31 mouse cellular contexts compared by ENCODE assay signal in the genomic region with DNA sequence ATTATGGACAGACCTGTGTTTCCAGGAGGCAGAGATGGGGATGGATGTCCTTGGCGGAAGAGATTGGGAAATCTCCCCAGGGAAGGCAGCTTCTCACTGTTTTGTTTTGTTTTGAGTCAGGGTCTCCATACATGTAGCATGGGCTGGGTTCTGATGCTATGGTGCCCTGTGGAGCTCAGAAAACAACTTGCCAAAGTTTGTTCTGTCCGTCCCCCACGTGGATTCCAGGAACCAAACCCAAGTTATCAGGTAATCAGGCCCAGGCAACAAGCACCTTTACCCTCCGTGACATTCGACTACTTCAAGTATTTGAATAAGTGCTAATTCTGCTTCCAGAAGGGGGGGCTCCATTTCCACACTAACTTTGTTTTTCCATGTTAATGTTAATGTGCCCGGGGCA. TPM values are rescaled to one million over a fixed set of nuclear protein-coding genes. Genes with fewer than 3 reads are reported as not detected.
A peak's percentile ranks its signal among the peaks of the same experiment; 100 is the strongest.
DNase-seq lines count a peak whose midpoint lies in the region; ATAC-seq and TF ChIP-seq lines count a peak whose summit lies in the region.
"Had no signal": no experiment of that assay in that cellular context is flagged by ENCODE, and none has a peak within 500 bp of the region (broad histone marks: within the 10 kb centered on the region; RNA-seq: fewer than 3 reads in every experiment).

No protein-coding gene starts in this region.

- no peak for TF ChIP-seq RAD21 in CH12.LX (IDR thresholded peaks at IDR 0.05; ENCODE audit: low read depth, low read length)

- dilution Hi-C loops in CH12.LX (cut with MboI; ENCODE audit: extremely low pct_ligation_motif_present, extremely low pct_unique_long_range_greater_than_20kb, low sequenced_read_pairs): no loop called here

- DNase-seq in CH12.LX (ENCODE audit: extremely low read depth): no peak
- DNase-seq in c-Kit-positive CD71-positive TER-119-positive erythroid progenitor cells, embryonic 14.5 days (ENCODE audit: low spot score): peak; percentile 97
- DNase-seq in liver, embryonic 14.5 days (ENCODE audit: low read depth in 3 of 3, low spot score in 3 of 3): peak; percentile 77 to 95 (median 85)
- no peak for DNase-seq in B cell, adult 2 months
- DNase-seq in lung, adult 18-20 months: no peak
- DNase-seq in cerebellum, adult 9-11 months: no peak
- DNase-seq: adrenal gland, postnatal 10 days; cerebellum, adult 11-12 months; gastrocnemius, adult 2 months; kidney, adult 18-20 months; retina, postnatal 1 day; right cerebral cortex, postnatal 4 days; thymus, postnatal 25 days had no signal

- H3K36me3 ChIP-seq in erythroblast, embryonic 14.5 days (ENCODE audit: control insufficient read depth): peaks cover 40% of the 10 kb centered on the region
- peaks cover 7 to 13% of the 10 kb centered on the region in 2 experiments for H3K36me3 ChIP-seq in CH12.LX (replicated peaks in 1 of 2; ENCODE audit: control insufficient read depth in 1 of 2, insufficient read depth in 1 of 2, low read length in 1 of 2)
- H3K36me3 ChIP-seq in liver, embryonic 14.5 days (replicated peaks; ENCODE audit: control insufficient read depth, insufficient read depth, low read depth): peaks cover 20% of the 10 kb centered on the region

- TF ChIP-seq EP300 in CH12.LX (IDR thresholded peaks at IDR 0.05; ENCODE audit: low read length): no peak
- TF ChIP-seq EP300 in liver, embryonic 14.5 days (IDR thresholded peaks at IDR 0.05; ENCODE audit: low read depth): peak; percentile 94

- 18% methylated on average over 6 of the region's 6 CpGs for WGBS in liver, embryonic 14.5 days (ENCODE audit: insufficient replicate concordance)

- H3K4me1 ChIP-seq in erythroblast, embryonic 14.5 days (ENCODE audit: control insufficient read depth): peaks cover 91% of the 10 kb centered on the region
- peaks cover 19 to 39% of the 10 kb centered on the region in 2 experiments for H3K4me1 ChIP-seq in CH12.LX (ENCODE audit: control insufficient read depth in 1 of 2, insufficient read depth in 2 of 2)
- H3K4me1 ChIP-seq in liver, embryonic 14.5 days (replicated peaks; ENCODE audit: control insufficient read depth in 2 of 2, insufficient read depth in 2 of 2, low read length in 1 of 2): peaks cover 69 to 78% of the 10 kb centered on the region in 2 experiments

- peak overlapping the region; percentile 26; the same call in 1 of the 2 replicates for H3K27ac ChIP-seq in CH12.LX (ENCODE audit: insufficient read depth, low read depth)
- peak overlapping the region; percentile 95 for H3K27ac ChIP-seq in liver, embryonic 14.5 days
- H3K27ac ChIP-seq: embryonic facial prominence, embryonic 13.5 days; gastrocnemius, adult 2 months; heart, embryonic 15.5 days; hindbrain, postnatal 0 days; kidney, postnatal 0 days; limb, embryonic 12.5 days; lung, embryonic 15.5 days had no signal

- H3K79me2 ChIP-seq in CH12.LX (replicated peaks; ENCODE audit: control insufficient read depth, extremely low read depth, insufficient read depth, poor library complexity, severe bottlenecking): peaks cover 10% of the 10 kb centered on the region

- H3K9me3 ChIP-seq in erythroblast, embryonic 14.5 days (ENCODE audit: control insufficient read depth, low read length): peaks cover 4% of the 10 kb centered on the region
- peaks cover 5% of the 10 kb centered on the region for H3K9me3 ChIP-seq in CH12.LX (replicated peaks; ENCODE audit: low read length)
- no peaks in the 10 kb centered on the region; the same call in 1 of the 2 replicates for H3K9me3 ChIP-seq in liver, embryonic 14.5 days (ENCODE audit: control insufficient read depth, low read length)
- H3K9me3 ChIP-seq: embryonic facial prominence, embryonic 13.5 days; heart, embryonic 15.5 days; limb, embryonic 12.5 days; lung, embryonic 15.5 days had no signal

- no peak overlapping the region for H3K4me2 ChIP-seq in CH12.LX (ENCODE audit: insufficient read depth, low read depth, poor library complexity, severe bottlenecking)
- H3K4me2 ChIP-seq in liver, embryonic 14.5 days (ENCODE audit: low read depth): peak overlapping the region; percentile 72
- H3K4me2 ChIP-seq: embryonic facial prominence, embryonic 13.5 days; heart, embryonic 15.5 days; limb, embryonic 12.5 days; lung, embryonic 15.5 days; midbrain, embryonic 11.5 days had no signal

- in situ Hi-C loops in CH12.LX (cut with MboI; ENCODE audit: low pct_ligation_motif_present, low pct_unique_long_range_greater_than_20kb, low sequenced_read_pairs): no loop called here

- peak overlapping the region; percentile 50 for H3K4me3 ChIP-seq in erythroblast, embryonic 14.5 days (replicated peaks)
- H3K4me3 ChIP-seq in CH12.LX (replicated peaks in 1 of 3; ENCODE audit: low read depth in 2 of 3, low read length in 2 of 3, poor library complexity in 1 of 3): no peak overlapping the region
- H3K4me3 ChIP-seq in liver, embryonic 14.5 days (ENCODE audit: insufficient read depth in 1 of 2, low read depth in 2 of 2, low read length in 2 of 2): peak overlapping the region in 1 of 2 experiments; percentile 8; a peak in 1 of 4 replicates
- H3K4me3 ChIP-seq: embryonic facial prominence, embryonic 13.5 days; gastrocnemius, adult 2 months; heart, embryonic 15.5 days; limb, embryonic 12.5 days; lung, embryonic 15.5 days had no signal

- no peaks in the 10 kb centered on the region for H3K27me3 ChIP-seq in erythroblast, embryonic 14.5 days (ENCODE audit: control insufficient read depth)
- H3K27me3 ChIP-seq in CH12.LX (replicated peaks): no peaks in the 10 kb centered on the region
- H3K27me3 ChIP-seq in liver, embryonic 14.5 days (ENCODE audit: control insufficient read depth, insufficient read depth, low read length): no peaks in the 10 kb centered on the region
- H3K27me3 ChIP-seq: heart, embryonic 15.5 days; lung, embryonic 15.5 days had no signal

- no peak for TF ChIP-seq POLR2A in CH12.LX (IDR thresholded peaks at IDR 0.05; ENCODE audit: low read depth, low read length)

- no peak for ATAC-seq in erythroblast, adult 5-6 weeks (replicated peaks; ENCODE audit: low FRiP score, poor library complexity, severe bottlenecking)
- peak; percentile 54 for ATAC-seq in liver, embryonic 14.5 days (ENCODE audit: insufficient read depth)
- ATAC-seq: activated CD4-positive, CD25-positive, alpha-beta regulatory T cell, adult 4 months; hindbrain, postnatal 0 days had no signal

- TF ChIP-seq CTCF in CH12.LX (conservative IDR thresholded peaks at IDR 0.05 in 1 of 2, IDR thresholded peaks at IDR 0.05 in 1 of 2; ENCODE audit: low read depth in 2 of 2, low read length in 2 of 2): no peak
- TF ChIP-seq CTCF in liver, embryonic 14.5 days (IDR thresholded peaks at IDR 0.05; ENCODE audit: low read depth): 0 out of 2 replicates have a peak, but pooled peaks have one; percentile 9

- no peak overlapping the region for H3K9ac ChIP-seq in CH12.LX (ENCODE audit: insufficient read depth, low read depth)
- H3K9ac ChIP-seq in liver, embryonic 14.5 days (replicated peaks): peak overlapping the region; percentile 72
- H3K9ac ChIP-seq: embryonic facial prominence, embryonic 13.5 days; heart, embryonic 15.5 days; limb, embryonic 12.5 days; lung, embryonic 15.5 days had no signal

TF ChIP-seq in CH12.LX, 34 proteins besides CTCF, POLR2A, EP300 and RAD21 (continues in another document):
- TF ChIP-seq UBTF (IDR thresholded peaks at IDR 0.05; ENCODE audit: low read depth, low read length): no peak
- TF ChIP-seq POLR2AphosphoS2 (IDR thresholded peaks at IDR 0.05; ENCODE audit: low read depth, low read length): no peak
- TF ChIP-seq JUN (IDR thresholded peaks at IDR 0.05; ENCODE audit: insufficient read depth, low read depth, low read length): no peak
- TF ChIP-seq MAFK (IDR thresholded peaks at IDR 0.05; ENCODE audit: insufficient replicate concordance, low read length): no peak
- TF ChIP-seq KAT2A (IDR thresholded peaks at IDR 0.05; ENCODE audit: insufficient replicate concordance, low read length): no peak
- no peak for TF ChIP-seq NRF1 (IDR thresholded peaks at IDR 0.05; ENCODE audit: low read depth, low read length)

RNA-seq across cellular contexts. Expression of a gene that starts 9.0 kb away (rescaled TPM):
- 72.6 and 76.6 TPM in 2 replicates for polyA plus RNA-seq in erythroblast, embryonic 14.5 days (2012)
- total RNA-seq in erythroblast, adult 5-6 weeks (2015; ENCODE audit: low replicate concordance): 342 and 357 TPM in 2 replicates
- total RNA-seq in erythroblast, adult 5-6 weeks (2017; ENCODE audit: low replicate concordance): 725 and 933 TPM in 2 replicates
- total RNA-seq in CH12.LX (2012; rRNA removed) (141 and 178 TPM in 2 replicates), CH12.LX (2014; rRNA removed) (72.7 and 75.8 TPM in 2 replicates)
- polyA plus RNA-seq in CH12.LX (2012; ENCODE audit: insufficient read length, low read depth): 121 and 133 TPM in 2 replicates
- 61.4 and 64.5 TPM in 2 replicates for polyA plus RNA-seq in liver, embryonic 14.5 days (2012; rRNA removed)
- polyA plus RNA-seq in liver, embryonic 14.5 days (2014; fragmentation: Nextera tagmentation; extraction: Ambion mirVana): 60.4 and 69.9 TPM in 2 replicates

RNA-seq across cellular contexts. Expression of a gene that starts 49.9 kb away (rescaled TPM):
- not detected in 2 replicates for polyA plus RNA-seq in erythroblast, embryonic 14.5 days (2012)
- total RNA-seq in erythroblast, adult 5-6 weeks (2015; ENCODE audit: low replicate concordance): 2.9 TPM in 1 of 2 replicates, not detected in the other
- not detected in 2 replicates for total RNA-seq in erythroblast, adult 5-6 weeks (2017; ENCODE audit: low replicate concordance)
- total RNA-seq in CH12.LX (2012; rRNA removed) (0.21 and 0.50 TPM in 2 replicates), CH12.LX (2014; rRNA removed) (not detected in 2 replicates)
- 0.16 and 0.20 TPM in 2 replicates for polyA plus RNA-seq in CH12.LX (2012; ENCODE audit: insufficient read length, low read depth)
- not detected in 2 replicates for polyA plus RNA-seq in liver, embryonic 14.5 days (2012; rRNA removed)
- polyA plus RNA-seq in liver, embryonic 14.5 days (2014; fragmentation: Nextera tagmentation; extraction: Ambion mirVana): not detected in 2 replicates
- total RNA-seq: adrenal gland, postnatal 10 days; common myeloid progenitor, adult 5-6 weeks; gastrocnemius, adult 2 months; hematopoietic stem cell, adult 5-6 weeks; hindbrain, postnatal 0 days; layer of hippocampus, postnatal 14 days; left cerebral cortex, postnatal 10 days; monocyte, adult 5-6 weeks had no signal
- polyA plus RNA-seq: embryonic facial prominence, embryonic 13.5 days; gonadal fat pad, adult 2 months; heart, embryonic 15.5 days; hindbrain, postnatal 0 days; kidney, postnatal 0 days; limb, embryonic 12.5 days; lung, embryonic 15.5 days; macrophage; midbrain, embryonic 11.5 days; neural tube, embryonic 11.5 days had no signal

RNA-seq across cellular contexts. Expression of a gene that starts 50.1 kb away (rescaled TPM):
- 0.99 and 1.1 TPM in 2 replicates for polyA plus RNA-seq in erythroblast, embryonic 14.5 days (2012)
- 3.7 and 4.4 TPM in 2 replicates for total RNA-seq in erythroblast, adult 5-6 weeks (2015; ENCODE audit: low replicate concordance)
- 0.51 and 1.3 TPM in 2 replicates for total RNA-seq in erythroblast, adult 5-6 weeks (2017; ENCODE audit: low replicate concordance)
- total RNA-seq in CH12.LX (2012; rRNA removed) (6.6 and 7.3 TPM in 2 replicates), CH12.LX (2014; rRNA removed) (3.1 and 3.8 TPM in 2 replicates)
- polyA plus RNA-seq in CH12.LX (2012; ENCODE audit: insufficient read length, low read depth): 13.4 and 17.3 TPM in 2 replicates
- polyA plus RNA-seq in liver, embryonic 14.5 days (2012; rRNA removed): 3.3 and 3.6 TPM in 2 replicates
- 2.3 and 2.9 TPM in 2 replicates for polyA plus RNA-seq in liver, embryonic 14.5 days (2014; fragmentation: Nextera tagmentation; extraction: Ambion mirVana)

RNA-seq across cellular contexts. Expression of a gene that starts 52.7 kb away (rescaled TPM):
- polyA plus RNA-seq in erythroblast, embryonic 14.5 days (2012): not detected in 2 replicates
- total RNA-seq in erythroblast, adult 5-6 weeks (2015; ENCODE audit: low replicate concordance): not detected in 2 replicates
- not detected in 2 replicates for total RNA-seq in erythroblast, adult 5-6 weeks (2017; ENCODE audit: low replicate concordance)
- total RNA-seq in CH12.LX (2012; rRNA removed) (0.76 and 0.97 TPM in 2 replicates), CH12.LX (2014; rRNA removed) (not detected in 2 replicates)
- polyA plus RNA-seq in CH12.LX (2012; ENCODE audit: insufficient read length, low read depth): 0.26 TPM in 1 of 2 replicates, not detected in the other
- 0.09 TPM in 1 of 2 replicates, not detected in the other for polyA plus RNA-seq in liver, embryonic 14.5 days (2012; rRNA removed)
- not detected in 2 replicates for polyA plus RNA-seq in liver, embryonic 14.5 days (2014; fragmentation: Nextera tagmentation; extraction: Ambion mirVana)
- total RNA-seq: adrenal gland, postnatal 10 days; gastrocnemius, adult 2 months; hematopoietic stem cell, adult 5-6 weeks; hindbrain, postnatal 0 days; layer of hippocampus, postnatal 14 days; left cerebral cortex, postnatal 10 days; monocyte, adult 5-6 weeks had no signal

Comparison
In these comparisons a context has a peak if more than half of its experiments do, and no peak if none do; other contexts are left out.
1. DNase-seq: peak in c-Kit-positive CD71-positive TER-119-positive erythroid progenitor cells, embryonic 14.5 days (single experiment) and liver, embryonic 14.5 days (3 of 3); none in CH12.LX (single experiment), B cell, adult 2 months (0 of 2), lung, adult 18-20 months (0 of 2) and cerebellum, adult 9-11 months (single experiment).